Mouse (Mus musculus) thymus, adult 2 months (tissue): ENCODE data around the gene Gm19935.

Experiments
- CTCF ChIP-seq: fragments of 200-500 bp; IDR thresholded peaks from 2 replicates; pipeline ENCODE4 v1.5.1; 2012; ENCODE audit warnings: mild to moderate bottlenecking, control low read depth, low read length, moderate library complexity, borderline replicate concordance; ENCODE audit not compliant: control insufficient read depth, poor library complexity, insufficient read depth; ENCODE audit errors: extremely low read depth
- POLR2A ChIP-seq: fragments of 200-500 bp; IDR thresholded peaks from 2 replicates; pipeline ENCODE4 v1.6.1; 2012; ENCODE audit warnings: mild to moderate bottlenecking, low read length, control low read depth, moderate library complexity; ENCODE audit not compliant: control insufficient read depth, poor library complexity, insufficient read depth; ENCODE audit errors: extremely low read depth

DNA sequence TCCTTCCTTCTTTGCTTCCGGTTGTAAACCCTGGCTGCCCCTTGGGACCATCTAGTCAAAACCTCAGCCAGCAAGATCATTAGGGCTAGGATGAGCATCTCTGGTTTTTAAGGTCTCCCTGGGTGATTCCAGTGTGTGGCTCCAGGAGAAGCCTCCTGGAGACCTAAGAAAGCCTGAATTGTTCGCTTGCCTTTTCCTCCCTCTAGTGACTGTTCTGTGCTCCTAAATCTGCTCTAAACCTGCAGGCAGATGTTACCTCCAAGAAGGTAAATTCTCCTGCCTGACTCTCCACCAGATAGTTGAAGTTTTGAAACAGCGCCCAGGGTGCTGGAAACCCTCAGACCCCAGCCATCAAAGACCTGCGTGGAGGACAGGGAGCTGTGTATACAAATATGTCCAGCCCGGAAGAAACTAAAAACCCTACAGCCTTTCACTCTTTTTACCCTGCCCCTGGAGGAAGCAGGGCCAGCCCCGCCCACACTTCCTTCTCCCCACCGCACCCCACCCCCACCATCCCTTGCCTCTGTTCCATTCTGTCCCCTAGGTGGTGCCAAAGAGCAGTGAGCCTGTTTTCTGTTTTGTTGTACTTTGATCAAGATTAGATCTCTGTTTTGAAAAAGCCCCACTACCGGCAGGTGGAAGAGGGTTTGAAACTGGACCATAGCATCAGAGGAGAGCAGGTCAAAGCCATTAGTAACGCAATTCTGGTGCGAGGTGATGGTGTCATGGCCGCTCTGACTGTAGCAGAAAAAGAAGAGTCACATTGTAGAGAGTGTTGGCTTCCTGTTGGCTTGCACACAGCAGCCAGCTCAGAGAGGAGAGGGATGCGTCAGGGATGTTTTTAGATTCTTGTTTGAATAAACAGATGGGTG is 22.0 kb downstream of the Gm19935 start:
- TF ChIP-seq CTCF (no peak), POLR2A (no peak)
